Mouse (Mus musculus): Measurements from ENCODE around the gene Pan3. TPM values are rescaled to one million over a fixed set of nuclear protein-coding genes. Genes with fewer than 3 reads are reported as not detected.

The Pan3 gene
- total and polyA plus RNA-seq, 3 experiments: 60.6 to 61.5 TPM; not detected in 1

Other genes starting within 250 kb of the Pan3 start
- not detected in 2 replicates for gene Gsx1, start 241.5 kb upstream of the Pan3 start, total RNA-seq (2012; rRNA removed)
- not detected for gene Gsx1, start 241.5 kb upstream of the Pan3 start, polyA plus RNA-seq (2012; ENCODE audit: insufficient read depth in 1 of 2, insufficient read length in 2 of 2, low read depth in 1 of 2, low replicate concordance in 2 of 2, missing spikeins in 1 of 2)
- gene Pdx1, start 160.2 kb upstream of the Pan3 start, total RNA-seq (2012; rRNA removed): not detected in 2 replicates
- gene Pdx1, start 160.2 kb upstream of the Pan3 start, polyA plus RNA-seq (2012; ENCODE audit: insufficient read depth in 1 of 2, insufficient read length in 2 of 2, low read depth in 1 of 2, low replicate concordance in 2 of 2, missing spikeins in 1 of 2): not detected
- not detected in 2 replicates for gene Cdx2, start 122.9 kb upstream of the Pan3 start, total RNA-seq (2012; rRNA removed)
- not detected for gene Cdx2, start 122.9 kb upstream of the Pan3 start, polyA plus RNA-seq (2012; ENCODE audit: insufficient read depth in 1 of 2, insufficient read length in 2 of 2, low read depth in 1 of 2, low replicate concordance in 2 of 2, missing spikeins in 1 of 2)
- not detected in 2 replicates for gene Urad, start 107.7 kb upstream of the Pan3 start, total RNA-seq (2012; rRNA removed)
- not detected for gene Urad, start 107.7 kb upstream of the Pan3 start, polyA plus RNA-seq (2012; ENCODE audit: insufficient read depth in 1 of 2, insufficient read length in 2 of 2, low read depth in 1 of 2, low replicate concordance in 2 of 2, missing spikeins in 1 of 2)
- not detected in 2 replicates for gene Flt3, start 29.7 kb upstream of the Pan3 start, total RNA-seq (2012; rRNA removed)
- gene Flt3, start 29.7 kb upstream of the Pan3 start, polyA plus RNA-seq (2012; ENCODE audit: insufficient read depth in 1 of 2, insufficient read length in 2 of 2, low read depth in 1 of 2, low replicate concordance in 2 of 2, missing spikeins in 1 of 2): under 1 TPM in 1 of 2 experiments, not detected in 1; 0.01 TPM